Mouse (Mus musculus) left cerebral cortex, postnatal 4 days (tissue): ENCODE measurements around the gene Rec8. TPM values are rescaled to one million over a fixed set of nuclear protein-coding genes. Genes with fewer than 3 reads are reported as not detected.

Source experiments
- DNase-seq: peaks from one replicate; pipeline ENCODE4 v3.0.0-alpha.2; 2022
- intact Hi-C: fragments of 180-260 bp; cut with DNase I; formaldehyde crosslinking; loops from one replicate; pipeline ENCODE4 v1.15.1; 2025
- total RNA-seq, 2 experiments: library from RNA; stranded (reverse); gene quantifications; 2 replicates each; pipeline ENCODE4 v1.2.3; 2021

Gene Rec8
- total RNA-seq, 2 experiments from 2014 or later: 2.6 to 3.8 TPM

DNA sequence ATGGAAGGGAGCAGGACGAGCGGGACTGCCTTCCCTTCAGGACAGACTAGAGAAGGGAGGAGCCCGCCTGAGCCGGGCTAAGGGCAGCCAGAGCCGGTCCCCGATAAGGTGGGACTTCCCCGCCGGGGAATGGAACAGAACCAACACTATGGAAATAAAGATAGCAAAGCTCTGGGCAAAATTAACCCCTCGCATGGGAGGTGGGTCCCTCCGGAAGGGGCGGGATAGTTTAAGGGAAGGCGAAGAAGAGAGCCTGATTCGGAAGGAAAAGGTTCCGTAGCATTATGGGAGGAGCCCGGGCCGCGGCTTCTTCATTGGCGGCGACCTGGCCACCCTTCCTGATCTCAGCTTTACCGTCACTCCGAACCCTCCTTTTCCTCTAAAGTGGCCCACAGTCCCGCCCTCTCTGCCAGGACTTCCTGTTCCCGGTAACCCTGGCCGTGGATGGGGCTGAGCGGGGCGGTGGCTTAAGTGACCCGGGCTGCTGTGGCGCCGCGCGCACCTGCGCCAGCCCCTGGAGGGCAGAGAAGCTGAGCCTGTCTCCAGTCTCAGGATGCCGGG lies 26.4 kb upstream of the Rec8 start, which contains the start of gene Rnf31:
Rnf31 (plus strand) TSS at position 378 of the 561 bp plus-strand sequence.
- DNase-seq: peak; percentile 92
- intact Hi-C loops: no loop called here

DNA sequence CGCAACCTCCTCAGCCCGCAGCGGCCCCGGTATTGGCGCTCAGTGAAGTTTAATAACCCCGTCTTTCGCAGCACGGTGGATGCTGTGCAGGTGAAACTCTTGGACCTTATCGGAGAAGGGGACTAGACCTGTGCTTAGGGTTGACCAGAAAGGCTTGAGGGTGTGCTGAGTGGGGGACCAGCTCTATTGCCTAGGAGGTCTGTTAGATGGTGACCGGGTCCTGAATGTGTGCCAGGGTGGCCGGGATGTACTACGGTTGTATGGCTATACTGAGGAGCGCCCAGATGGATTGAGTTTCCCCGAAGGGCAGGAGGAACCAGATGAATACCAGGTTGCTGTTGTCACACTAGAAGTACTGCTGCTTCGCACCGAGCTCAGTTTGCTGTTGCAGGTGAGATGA lies 25.6 kb upstream of the Rec8 start:
- intact Hi-C loops: no loop called here
- no peak for DNase-seq

DNA sequence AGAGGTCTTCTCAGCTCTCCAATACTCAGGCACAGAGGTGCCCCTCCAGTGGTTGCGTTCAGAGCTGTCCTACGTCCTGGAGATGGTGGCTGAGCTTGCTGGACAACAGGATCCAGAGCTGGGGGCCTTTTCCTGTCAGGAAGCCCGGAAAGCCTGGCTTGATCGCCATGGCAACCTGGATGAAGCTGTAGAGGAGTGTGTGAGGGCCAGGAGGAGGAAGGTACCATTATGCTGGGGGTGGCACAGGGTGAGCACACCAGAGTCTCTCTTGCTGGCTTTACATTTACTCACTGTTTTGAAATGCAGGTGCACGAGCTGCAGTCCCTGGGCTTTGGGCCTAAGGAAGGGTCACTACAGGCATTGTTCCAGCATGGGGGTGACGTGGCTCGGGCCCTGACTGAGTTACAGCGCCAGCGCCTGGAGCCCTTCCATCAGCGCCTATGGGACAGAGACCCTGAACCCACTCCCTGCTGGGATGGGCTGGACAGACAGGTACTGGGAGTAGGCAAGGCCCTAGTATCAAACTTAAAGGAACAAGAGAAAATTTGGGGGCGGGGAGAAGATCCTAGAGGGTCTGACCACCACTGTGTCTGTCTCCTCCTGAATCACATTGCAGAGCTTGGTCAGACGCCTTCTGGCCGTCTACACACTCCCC lies 21.7 kb upstream of the Rec8 start:
- DNase-seq: peak; percentile 48
- intact Hi-C loops: no loop called here

DNA sequence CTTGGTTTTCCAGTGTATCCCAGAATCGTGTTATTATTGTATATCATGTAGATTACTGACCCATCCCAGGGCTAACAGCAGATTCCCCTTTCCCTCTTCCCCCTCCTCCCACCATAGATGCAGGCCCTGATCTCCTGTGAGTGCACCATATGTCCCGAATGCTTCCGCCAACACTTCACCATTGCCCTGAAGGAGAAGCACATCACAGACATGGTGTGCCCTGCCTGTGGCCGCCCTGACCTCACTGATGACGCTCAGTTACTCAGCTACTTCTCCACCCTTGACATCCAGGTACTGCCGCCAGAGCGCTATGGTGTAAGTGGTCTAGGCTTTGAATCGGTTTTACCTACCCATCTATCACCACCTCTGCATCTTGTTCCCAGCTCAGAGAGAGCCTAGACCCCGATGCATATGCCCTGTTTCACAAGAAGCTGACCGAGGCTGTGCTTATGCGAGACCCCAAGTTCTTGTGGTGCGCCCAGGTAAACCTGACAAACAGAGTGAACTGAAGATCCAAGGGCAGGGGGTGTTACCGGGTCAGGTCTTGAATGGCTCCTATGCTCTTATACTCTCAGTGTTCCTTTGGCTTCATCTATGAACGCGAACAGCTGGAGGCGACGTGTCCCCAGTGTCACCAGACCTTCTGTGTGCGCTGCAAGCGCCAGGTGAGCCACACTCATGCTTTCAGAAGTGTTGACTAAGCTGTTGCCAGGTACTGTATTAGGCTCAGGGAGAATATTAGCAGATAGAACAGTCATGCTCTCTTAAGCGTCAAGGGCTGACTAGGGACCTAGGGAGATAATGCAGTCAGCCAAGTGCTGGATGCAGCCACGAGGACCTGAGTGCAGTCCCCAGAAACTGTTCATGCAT lies 19.1 kb upstream of the Rec8 start:
- intact Hi-C loops: no loop called here
- DNase-seq: no peak

DNA sequence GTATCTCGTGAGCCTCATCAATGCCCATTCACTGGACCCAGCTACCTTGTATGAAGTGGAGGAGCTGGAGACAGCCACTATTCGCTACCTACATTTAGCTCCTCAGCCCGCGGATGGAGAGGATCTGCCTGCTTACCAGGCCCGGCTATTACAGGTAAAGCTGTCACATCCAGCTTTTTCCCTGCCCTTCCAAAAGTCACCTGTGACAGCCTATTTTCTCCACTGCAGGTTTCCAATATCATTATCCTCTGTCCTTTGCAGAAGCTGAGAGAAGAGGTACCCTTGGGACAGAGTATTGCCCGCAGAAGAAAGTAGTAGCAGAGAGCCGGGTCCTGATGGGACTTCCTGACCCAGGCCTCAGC lies 14.6 kb upstream of the Rec8 start, which contains the start of gene Irf9:
Irf9 (plus strand) TSS at position 301 of the 362 bp plus-strand sequence.
- intact Hi-C loops: no loop called here
- DNase-seq: no peak

DNA sequence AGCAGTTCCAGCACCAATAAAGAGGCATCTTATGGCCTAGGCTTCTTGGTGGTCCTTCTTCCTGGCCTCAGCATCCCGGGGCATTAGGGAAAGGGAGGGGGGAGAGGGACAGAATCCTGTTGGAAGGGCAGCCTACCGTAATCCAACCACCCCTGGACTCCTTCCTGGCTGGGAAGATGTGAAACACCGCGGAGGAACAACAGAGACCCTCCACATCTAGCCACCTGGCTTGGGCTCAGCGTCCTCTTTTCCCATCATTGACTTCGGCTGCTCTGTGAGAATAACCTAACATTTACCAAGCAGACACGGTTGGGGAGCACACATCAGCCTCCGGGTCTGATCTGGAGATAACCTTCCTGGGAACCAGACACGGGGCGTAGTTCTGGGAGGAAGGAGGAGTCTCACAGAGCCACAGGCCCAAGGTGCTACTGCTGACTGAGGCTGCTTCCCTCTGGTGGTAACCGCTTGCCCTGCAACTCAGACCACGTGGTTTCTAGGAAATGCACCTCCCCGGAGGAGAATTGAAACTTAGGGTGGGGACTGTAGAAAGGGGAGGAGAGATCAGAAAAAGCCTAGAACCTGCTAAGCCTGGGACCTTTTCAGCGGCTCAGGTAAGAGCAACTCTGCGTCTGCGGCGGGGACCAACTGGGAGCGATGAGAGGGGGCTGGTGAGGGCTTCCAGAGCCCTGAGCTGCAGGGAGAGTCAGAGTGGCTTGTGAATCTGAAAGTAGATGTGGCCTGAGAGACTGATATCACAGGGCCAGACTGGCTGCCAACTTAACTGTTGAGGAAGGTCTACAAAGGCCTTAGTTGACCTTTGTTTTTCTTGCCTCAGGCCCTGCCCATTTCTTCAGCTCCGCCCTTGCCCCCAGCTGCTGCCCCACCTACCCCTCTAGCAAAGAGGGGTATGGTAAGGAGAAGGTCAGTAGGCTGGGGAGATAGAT lies 13.9 kb upstream of the Rec8 start:
- peak; percentile 85 for DNase-seq
- intact Hi-C loops: no loop called here

DNA sequence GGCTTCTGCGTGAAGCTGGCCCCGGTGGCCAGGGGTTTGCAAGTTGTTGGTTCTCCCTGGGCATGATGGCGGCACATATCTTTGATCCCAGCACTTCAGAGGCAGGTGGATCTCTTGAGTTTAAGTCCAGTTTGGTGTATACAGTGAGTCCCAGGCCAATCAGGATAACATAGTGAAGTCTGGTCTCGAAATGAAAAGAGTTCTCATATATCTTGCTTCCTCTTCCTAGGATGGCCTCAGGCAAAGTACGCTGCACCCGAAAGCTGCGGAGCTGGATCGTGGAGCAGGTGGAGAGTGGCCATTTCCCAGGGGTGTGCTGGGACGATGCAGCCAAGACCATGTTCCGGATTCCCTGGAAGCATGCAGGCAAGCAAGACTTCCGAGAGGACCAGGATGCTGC lies 13.0 kb upstream of the Rec8 start:
- intact Hi-C loops: no loop called here
- no peak for DNase-seq

DNA sequence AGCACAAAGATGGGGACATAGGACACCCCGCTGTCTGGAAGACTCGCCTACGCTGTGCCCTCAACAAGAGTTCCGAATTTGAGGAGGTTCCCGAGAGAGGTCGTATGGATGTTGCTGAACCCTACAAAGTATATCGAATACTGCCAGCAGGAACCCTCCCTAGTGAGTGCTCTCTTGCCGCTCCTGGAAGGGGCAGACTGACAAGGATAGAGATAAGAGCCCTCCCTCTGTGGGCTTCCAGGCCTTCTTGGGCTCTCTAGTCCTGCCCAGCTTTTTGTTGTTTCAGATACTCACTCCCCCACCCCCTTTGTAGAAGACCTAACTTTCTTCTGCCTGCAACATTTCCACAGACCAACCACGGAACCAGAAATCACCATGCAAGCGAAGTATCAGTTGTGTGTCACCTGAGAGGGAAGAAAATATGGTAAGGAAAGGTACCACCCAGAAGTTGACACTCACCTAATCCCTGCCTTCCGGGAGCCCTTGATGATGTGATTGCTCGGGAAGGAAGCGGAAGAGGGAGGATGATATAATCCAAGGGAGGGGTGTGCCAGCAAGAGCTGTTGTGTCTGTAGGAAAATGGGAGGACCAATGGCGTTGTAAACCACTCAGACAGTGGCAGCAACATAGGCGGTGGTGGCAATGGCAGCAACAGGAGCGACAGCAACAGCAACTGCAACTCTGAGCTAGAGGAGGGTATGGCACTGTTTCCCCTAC lies 11.9 kb upstream of the Rec8 start:
- intact Hi-C loops: no loop called here
- DNase-seq: no peak

DNA sequence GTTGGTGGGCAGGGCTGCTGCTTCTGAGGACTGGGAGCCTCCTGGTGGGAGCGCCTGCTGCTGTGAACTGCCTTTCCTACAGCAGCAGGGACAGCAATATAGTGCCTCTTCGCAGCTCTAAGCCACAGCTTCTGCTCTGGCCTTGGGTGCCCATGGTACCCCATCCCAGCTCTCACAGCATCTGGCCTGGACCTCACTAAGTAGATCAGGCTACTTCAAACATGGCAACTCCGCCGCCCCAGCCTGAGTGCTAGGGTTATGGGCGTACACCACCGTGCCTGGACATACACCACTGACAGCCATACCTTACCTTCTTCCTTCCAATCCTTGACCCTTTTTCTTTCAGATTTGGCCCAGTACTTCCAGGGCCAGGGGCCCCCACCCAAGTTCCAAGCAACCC lies 9.5 kb upstream of the Rec8 start:
- DNase-seq: no peak
- intact Hi-C loops: no loop called here

DNA sequence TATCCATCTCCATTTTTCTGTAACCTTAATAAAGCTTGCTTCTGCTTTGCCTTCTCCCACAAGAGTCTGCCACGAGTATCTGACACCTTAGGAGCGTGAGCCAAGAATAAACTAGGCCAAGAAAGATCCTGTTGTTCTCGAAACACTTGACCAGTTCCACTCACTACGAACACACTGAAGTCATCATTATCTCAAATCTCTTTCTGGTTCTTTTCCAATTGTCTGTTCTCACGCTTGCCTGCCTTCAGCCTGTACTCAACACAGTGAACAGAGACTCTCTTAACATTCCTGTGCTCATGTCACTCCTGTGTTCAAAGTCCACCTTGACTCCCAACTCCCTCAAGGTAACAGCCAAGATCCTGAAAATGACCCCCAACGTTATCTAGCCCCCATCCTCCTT lies 4.5 kb upstream of the Rec8 start:
- DNase-seq: no peak
- intact Hi-C loops: no loop called here

DNA sequence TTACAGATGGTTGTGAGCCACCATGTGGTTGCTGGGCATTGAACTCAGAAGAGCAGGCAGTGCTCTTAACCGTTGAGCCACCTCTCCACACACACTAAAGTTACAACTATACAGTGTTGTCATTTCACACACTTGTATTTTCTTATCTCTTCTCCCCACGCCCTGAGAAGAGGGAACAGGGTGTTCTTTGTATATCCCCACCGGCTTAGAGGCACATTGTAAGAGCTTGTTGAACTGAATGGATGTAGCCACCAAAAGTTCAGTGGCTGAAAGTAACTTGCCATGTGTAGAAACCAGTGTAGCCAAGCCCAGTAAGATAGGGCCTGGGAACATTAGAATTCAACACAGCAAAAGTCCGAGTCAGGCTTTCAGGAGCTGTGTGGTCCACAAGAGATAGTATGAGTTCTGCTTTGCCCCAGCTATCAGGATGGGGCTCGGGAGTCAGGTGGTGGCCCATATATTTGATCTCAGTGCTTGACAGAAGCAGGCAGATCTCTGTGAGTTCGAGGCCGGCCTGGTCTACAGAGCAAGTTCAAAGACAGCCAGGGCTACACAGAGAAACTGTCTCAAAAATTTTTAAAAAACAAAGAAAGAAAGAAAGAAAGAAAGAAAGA lies 3.2 kb upstream of the Rec8 start:
- intact Hi-C loops: no loop called here
- DNase-seq: no peak

DNA sequence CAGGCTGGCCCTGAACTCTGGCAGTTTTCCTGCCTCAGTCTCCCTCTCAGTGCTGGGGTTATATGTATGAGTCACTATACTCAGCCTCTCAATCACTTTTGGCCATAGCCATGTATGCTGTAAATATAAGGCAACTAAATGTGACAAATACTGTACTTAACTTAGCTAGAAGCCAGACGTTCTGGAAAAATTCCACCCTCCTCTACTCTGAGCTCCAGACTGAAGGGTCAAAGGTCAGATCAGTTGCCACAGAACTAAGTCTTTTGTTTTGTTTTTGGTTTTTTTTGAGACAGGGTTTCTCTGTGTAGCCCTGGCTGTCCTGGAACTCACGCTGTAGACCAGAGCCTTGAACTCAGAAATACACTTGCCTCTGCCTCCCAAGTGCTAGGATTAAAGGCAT lies 2.0 kb upstream of the Rec8 start:
- no peak for DNase-seq
- intact Hi-C loops: no loop called here

DNA sequence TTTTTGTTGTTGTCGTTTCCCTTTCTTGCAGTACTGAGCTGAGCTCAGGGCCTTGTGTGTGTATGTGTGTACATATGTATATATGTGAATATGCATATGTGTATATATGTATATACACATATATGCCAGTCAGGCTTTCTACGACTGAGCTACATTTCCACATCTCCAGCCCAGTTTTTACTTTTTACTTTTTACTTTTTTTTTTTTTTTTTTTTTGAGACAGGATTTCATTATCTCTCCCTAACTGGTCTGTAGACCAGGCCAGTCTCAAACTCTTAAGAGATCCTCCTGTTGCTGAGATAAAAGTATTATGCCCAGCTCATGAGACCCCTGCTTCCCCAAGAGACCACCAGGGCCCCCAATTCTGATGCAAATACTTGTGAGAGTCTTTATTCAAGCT lies 993 bp upstream of the Rec8 start:
- intact Hi-C loops: no loop called here
- no peak for DNase-seq

DNA sequence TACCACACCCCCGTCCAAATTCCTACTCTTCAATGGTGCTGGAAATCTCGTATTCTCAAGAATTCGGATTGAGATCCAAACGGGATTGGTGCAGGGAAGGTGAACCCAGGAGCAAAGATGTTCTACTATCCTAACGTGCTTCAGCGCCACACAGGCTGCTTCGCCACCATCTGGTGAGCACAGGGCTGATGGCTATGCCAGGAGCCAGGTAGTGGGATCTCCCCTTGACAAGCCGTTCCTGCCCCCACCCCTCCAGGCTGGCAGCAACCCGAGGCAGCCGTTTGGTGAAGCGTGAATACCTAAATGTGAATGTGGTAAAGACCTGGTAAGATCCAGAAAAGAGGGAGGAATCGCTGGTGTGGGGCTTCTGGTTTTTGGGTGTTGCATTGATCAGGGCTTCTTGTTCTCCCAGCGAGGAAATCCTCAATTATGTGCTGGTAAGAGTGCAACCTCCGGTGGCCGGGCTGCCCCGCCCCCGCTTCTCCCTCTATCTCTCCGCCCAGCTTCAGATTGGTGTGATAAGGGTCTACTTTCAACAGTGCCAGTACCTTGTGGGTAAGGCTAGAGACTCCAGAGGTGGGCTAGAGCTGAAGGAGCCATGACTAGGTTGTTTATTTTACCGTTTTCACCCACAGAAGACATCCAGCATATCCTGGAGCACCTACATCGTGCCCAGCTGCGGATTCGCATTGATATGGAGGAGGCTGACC lies 804 bp downstream of the Rec8 start:
- DNase-seq: no peak
- intact Hi-C loops: no loop called here

DNA sequence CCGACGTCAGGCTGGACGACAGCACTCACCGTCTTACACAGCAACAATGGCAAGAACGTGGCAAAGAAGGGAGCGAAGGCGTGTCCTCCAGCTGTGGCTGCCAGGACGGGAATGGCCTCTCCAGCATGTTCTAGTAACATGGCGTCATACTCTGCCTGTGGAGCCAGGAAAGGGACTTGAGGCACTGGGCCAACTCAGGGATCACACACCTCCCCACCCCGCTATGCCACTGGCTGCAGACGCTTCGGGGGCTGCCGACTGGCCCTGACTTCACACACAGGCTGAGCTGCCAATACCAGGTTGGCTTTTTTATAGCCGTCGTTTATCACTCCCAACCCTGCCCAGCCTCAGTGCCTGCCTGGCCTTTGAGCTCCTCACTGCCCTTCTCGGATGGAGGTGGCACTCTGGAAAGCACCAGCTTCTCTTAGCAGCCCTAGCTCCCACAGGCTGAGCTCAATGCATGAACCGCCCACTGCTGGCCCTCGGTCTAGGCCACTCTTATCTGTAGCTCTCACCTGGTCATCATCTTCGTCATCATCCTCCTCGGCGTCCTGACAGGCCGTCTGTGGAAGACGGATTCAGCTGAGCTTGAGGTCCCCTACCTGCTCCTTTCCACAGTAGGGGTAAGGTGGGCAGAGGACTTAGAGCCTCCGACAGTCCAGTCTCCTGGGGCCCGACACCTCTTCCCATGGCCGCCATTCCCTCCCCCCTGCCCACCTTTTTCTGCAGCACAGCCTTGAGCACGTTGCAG lies 10.4 kb downstream of the Rec8 start:
- DNase-seq: no peak
- intact Hi-C loops: no loop called here

DNA sequence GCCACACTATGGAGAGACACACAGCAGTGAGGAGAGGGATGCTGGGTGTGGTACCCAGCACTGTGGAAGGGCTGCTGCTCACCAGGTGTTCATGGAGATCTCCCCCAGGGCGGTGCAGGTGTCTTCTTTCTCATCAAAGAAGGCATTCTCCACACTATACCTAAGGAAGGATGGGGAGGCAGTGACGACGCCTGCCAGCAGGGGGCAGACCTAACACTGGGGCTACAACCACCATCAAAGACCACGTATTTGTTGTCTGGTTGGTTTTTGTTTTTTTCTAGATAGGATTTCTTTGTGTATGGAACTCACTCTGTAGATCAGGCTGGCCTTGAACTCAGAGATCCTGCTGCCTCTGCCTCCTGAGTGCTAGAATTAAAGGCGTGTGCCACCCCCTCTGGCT lies 11.5 kb downstream of the Rec8 start:
- DNase-seq: peak; percentile 29
- intact Hi-C loops: no loop called here

DNA sequence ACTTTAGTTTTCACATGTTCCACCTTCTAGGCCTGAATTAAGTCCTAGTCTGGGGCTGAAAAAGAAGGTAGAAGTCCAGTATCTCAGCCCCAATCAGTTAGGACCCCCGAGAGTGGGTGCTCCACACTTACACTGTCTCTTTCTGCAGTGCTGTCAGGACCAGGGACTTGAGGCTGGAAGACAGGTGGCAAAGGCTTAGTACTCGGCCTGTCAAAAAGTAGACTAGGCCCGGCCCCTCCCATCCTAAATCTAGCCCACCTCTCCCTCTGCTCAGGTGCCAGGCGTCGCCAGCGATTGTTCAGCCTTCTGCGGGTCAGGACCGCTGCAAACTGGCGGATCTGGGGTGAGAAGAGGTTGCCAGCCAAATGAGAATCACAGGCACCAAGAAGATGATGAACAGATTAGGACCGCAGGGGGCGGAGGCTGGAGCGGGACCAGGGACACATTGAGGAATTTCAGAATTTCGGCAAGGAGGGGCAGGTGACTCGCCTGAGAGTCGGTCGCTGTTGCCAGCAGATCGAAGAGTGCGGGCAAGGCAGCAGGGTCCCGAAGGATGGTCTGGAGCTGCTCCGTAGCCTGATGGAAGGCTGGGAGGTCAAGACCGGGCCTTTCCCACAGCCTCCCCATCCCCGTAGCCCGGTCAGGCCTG lies 17.2 kb downstream of the Rec8 start:
- peak; percentile 67 for DNase-seq
- intact Hi-C loops: no loop called here

DNA sequence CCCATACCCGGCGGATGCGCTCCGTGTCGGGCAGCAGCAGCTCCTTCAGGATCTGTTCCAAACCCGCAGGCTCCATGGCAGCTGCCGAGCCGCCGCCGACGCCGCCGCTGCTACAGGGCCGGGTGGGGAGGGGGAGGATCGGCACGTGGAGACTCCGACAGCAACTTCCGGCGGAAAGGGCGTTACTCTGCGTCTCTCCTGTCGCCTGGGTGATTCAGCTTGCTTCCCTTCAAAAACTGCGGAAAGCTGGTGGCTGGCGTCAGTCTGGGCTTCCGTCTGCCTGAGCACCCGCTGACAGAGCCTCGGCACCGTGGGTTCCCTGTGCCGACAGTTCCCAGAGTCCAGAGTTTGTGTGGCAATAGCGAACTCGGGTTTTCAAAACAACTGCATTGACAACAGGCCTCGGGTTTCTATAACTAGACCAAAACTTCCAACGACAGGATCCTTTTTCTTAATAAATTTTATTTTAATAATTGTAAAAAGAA lies 17.7 kb downstream of the Rec8 start, which contains the start of gene Ipo4:
Ipo4 (minus strand) TSS at position 435 of the 485 bp plus-strand sequence.
- intact Hi-C loops: no loop called here
- peak; percentile 90 for DNase-seq
